Mouse (Mus musculus) cortical plate, adult 2 months (tissue): ENCODE results near the gene Hip1. TPM values are rescaled to one million over a fixed set of nuclear protein-coding genes. Genes with fewer than 3 reads are reported as not detected.

Source experiments
- H3K27ac ChIP-seq: fragments of 200-500 bp; 2 replicates; pipeline ENCODE4 v1.5.1; 2012; ENCODE audit warnings: low read length, control low read depth, inconsistent platforms; ENCODE audit not compliant: insufficient read depth
- H3K4me1 ChIP-seq: fragments of 200-500 bp; 2 replicates; pipeline ENCODE4 v1.6.1; 2011; ENCODE audit warnings: low read length; ENCODE audit not compliant: control insufficient read depth, insufficient read depth
- H3K4me3 ChIP-seq: fragments of 200-500 bp; 2 replicates; pipeline ENCODE4 v1.5.1; 2011; ENCODE audit warnings: mild to moderate bottlenecking, low read length, control low read depth; ENCODE audit not compliant: insufficient read depth
- CTCF ChIP-seq: fragments of 200-500 bp; IDR thresholded peaks from 2 replicates; pipeline ENCODE4 v1.5.1; 2011; ENCODE audit warnings: mild to moderate bottlenecking, control low read depth, low read length; ENCODE audit not compliant: insufficient read depth; ENCODE audit errors: extremely low read depth
- POLR2A ChIP-seq: fragments of 200-500 bp; IDR thresholded peaks from 2 replicates; pipeline ENCODE4 v1.6.1; 2011; ENCODE audit warnings: mild to moderate bottlenecking, low read length, control low read depth; ENCODE audit not compliant: insufficient read depth; ENCODE audit errors: extremely low read depth
- polyA plus RNA-seq: library from polyadenylated mRNA; depleted of rRNA; stranded (reverse); fragments of >200 nt; gene quantifications from 2 replicates; pipeline ENCODE4 v1.2.3, GENCODE M21; 2012

The Hip1 gene
- polyA plus RNA-seq, 1 experiment, result 29.1 TPM

GRCm38 (mm10) chr5:135567556-135568265 lies 22.8 kb upstream of the Hip1 start:
- Histone ChIP-seq H3K27ac (no peak overlapping the region), H3K4me1 (0 out of 2 replicates have a peak, but pooled peaks cover 1% of the 10 kb centered on the region), H3K4me3 (no peak overlapping the region)
- TF ChIP-seq POLR2A (no peak), CTCF (no peak)

- Histone ChIP-seq H3K4me3 (no peak within 1 kb of the TSS), H3K27ac (no peak within 1 kb of the TSS), H3K4me1 (no peaks in the 10 kb centered on the region)
- TF ChIP-seq POLR2A, result no peak
- TF ChIP-seq CTCF, result no peak
These were observed 18.5 kb upstream of the Hip1 start, which contains the start of gene Ccl26 for GRCm38 (mm10) chr5:135563469-135563868. TSS of gene Ccl26 (minus strand) at chr5:135563569.

- Histone ChIP-seq H3K27ac (no peak overlapping the region), H3K4me3 (no peak overlapping the region), H3K4me1 (no peaks in the 10 kb centered on the region)
- TF ChIP-seq POLR2A, result no peak
These were observed 12.8 kb upstream of the Hip1 start for GRCm38 (mm10) chr5:135557671-135558070.

GRCm38 (mm10) chr5:135557051-135557450 lies 12.1 kb upstream of the Hip1 start:
- H3K4me3 ChIP-seq, result no peak overlapping the region
- H3K4me1 ChIP-seq, result no peaks in the 10 kb centered on the region
- TF ChIP-seq CTCF (no peak), POLR2A (no peak)
- H3K27ac ChIP-seq, result 0 out of 2 replicates have a peak overlapping the region, but pooled peaks have one; percentile 37

DNA sequence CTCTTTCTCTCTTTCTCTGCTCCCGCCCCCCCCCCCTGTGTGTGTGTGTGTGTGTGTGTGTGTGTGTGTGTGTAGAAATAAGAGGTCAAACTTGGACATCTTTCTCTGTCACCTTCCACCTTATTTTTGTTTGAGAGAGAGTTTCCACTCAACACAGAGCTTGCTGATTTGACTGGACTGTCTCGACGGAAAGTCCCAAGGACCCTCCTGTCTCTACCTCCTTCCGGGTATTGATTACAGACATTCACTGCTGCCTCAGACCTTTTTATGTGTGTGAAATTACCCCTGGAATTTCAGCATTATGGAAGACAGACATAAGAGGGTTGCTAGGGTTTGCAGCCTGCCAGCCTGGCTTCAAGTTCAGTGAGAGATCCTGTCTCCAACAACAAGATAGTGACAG lies 11.3 kb upstream of the Hip1 start:
- TF ChIP-seq POLR2A (no peak), CTCF (no peak)
- H3K4me3 ChIP-seq, result no peak overlapping the region
- no peaks in the 10 kb centered on the region for H3K4me1 ChIP-seq

DNA sequence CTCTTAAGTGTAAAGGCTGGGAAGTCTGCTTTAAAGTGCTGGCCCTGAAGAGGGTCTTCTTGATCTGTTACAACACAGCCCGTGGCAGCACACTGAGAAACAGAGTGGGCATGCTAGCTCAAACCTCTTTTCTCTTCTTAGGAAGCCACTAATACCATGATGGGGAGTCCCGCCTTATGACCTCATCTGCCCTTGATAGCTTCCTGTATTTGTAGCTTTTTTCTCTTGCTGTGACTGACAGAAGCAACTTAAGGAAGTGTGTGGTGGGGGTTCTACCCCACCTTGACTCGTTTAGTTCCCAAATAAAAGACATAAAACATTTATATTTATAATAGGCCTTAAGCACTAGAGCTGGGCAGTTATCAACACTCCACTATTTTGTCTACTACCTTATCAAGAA lies 6.7 kb upstream of the Hip1 start:
- Histone ChIP-seq H3K4me1 (no peaks in the 10 kb centered on the region), H3K27ac (no peak overlapping the region)
- TF ChIP-seq CTCF (no peak), POLR2A (no peak)

More for the DNA sequence above, 11.3 kb upstream of the Hip1 start:
- H3K27ac ChIP-seq, result no peak overlapping the region

GRCm38 (mm10) chr5:135550910-135551309 lies 6.0 kb upstream of the Hip1 start:
- TF ChIP-seq POLR2A (no peak), CTCF (peak; percentile 58)
- no peak overlapping the region for H3K27ac ChIP-seq

More for the DNA sequence above, 6.7 kb upstream of the Hip1 start:
- H3K4me3 ChIP-seq, result no peak overlapping the region

DNA sequence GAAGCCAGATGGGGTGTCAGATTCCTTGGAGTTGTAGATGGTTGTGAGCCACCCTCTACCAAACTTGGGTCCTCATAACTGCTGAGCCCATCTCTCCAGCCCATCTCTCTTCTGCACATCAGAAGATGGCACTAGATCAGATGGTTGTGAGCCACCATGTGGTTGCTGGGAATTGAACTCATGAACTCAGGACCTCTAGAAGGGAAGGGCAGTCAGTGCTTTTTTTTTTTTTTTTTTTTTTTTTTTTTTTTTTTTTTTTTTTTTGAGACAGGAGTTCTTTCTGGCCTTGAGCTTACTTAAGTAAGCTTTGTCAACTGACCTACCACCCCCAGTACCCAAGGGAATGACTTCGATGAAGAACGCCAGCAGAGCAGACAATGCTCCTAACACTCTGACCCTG lies 3.1 kb upstream of the Hip1 start:
- Histone ChIP-seq H3K4me3 (no peak overlapping the region), H3K27ac (no peak overlapping the region), H3K4me1 (no peaks in the 10 kb centered on the region)
- TF ChIP-seq POLR2A (no peak), CTCF (no peak)

More at GRCm38 (mm10) chr5:135550910-135551309, 6.0 kb upstream of the Hip1 start:
- Histone ChIP-seq H3K4me3 (no peak overlapping the region), H3K4me1 (no peaks in the 10 kb centered on the region)

- no peaks in the 10 kb centered on the region for H3K4me1 ChIP-seq
- peak overlapping the region; percentile 17; the same call in 1 of the 2 replicates for H3K27ac ChIP-seq
- peak overlapping the region; percentile 77 for H3K4me3 ChIP-seq
- no peak for TF ChIP-seq CTCF
These were observed 825 bp downstream of the Hip1 start for GRCm38 (mm10) chr5:135544032-135544558.

- Histone ChIP-seq H3K4me1 (no peaks in the 10 kb centered on the region), H3K27ac (no peak overlapping the region), H3K4me3 (no peak overlapping the region)
- TF ChIP-seq POLR2A (no peak), CTCF (no peak)
These were observed 7.1 kb downstream of the Hip1 start for GRCm38 (mm10) chr5:135537794-135538214.
